Mouse (Mus musculus) lung, postnatal 0 days (tissue): ENCODE measurements around the gene Rpl11.
"Not testable (repeated sequence)": the region's sequence is repeated elsewhere in the genome, so short reads cannot be mapped to it uniquely, and the experiment has no call there.

Experiments used
- CTCF ChIP-seq: IDR thresholded peaks from 2 replicates; pipeline ENCODE4 v1.5.1; 2016; ENCODE audit warnings: antibody characterized with exemption, mild to moderate bottlenecking
- EP300 ChIP-seq: IDR thresholded peaks from 2 replicates; pipeline ENCODE4 v1.6.1; 2016; ENCODE audit warnings: antibody characterized with exemption, mild to moderate bottlenecking, control low read depth

- not testable (repeated sequence) for TF ChIP-seq CTCF, EP300
Observed at GRCm38 (mm10) chr4:136101753-136102152, 48.5 kb upstream of the Rpl11 start.
